Mouse (Mus musculus) adrenal gland, postnatal 25 days (tissue): ENCODE data around the gene Phox2b. TPM values are rescaled to one million over a fixed set of nuclear protein-coding genes. Genes with fewer than 3 reads are reported as not detected.
A peak's percentile ranks its signal among the peaks of the same experiment; 100 is the strongest.

Source experiments
- DNase-seq: peaks from one replicate; pipeline ENCODE4 v3.0.0; 2021; ENCODE audit warnings: mixed read lengths
- microRNA-seq, 2 experiments: library from miRNA; unstranded; fragments of <30 nt; microRNA quantifications; one replicate each; pipeline ENCODE4 v1.2.0; 2021
- total RNA-seq: library from RNA; stranded (reverse); gene quantifications from 2 replicates; pipeline ENCODE4 v1.2.3, GENCODE M21; 2021

The Phox2b gene
- total RNA-seq, 1 experiment from 2014 or later = 18.8 TPM

- DNase-seq = no peak
These were observed 7.3 kb downstream of the Phox2b start for GRCm38 (mm10) chr5:67091766-67092165.

DNA sequence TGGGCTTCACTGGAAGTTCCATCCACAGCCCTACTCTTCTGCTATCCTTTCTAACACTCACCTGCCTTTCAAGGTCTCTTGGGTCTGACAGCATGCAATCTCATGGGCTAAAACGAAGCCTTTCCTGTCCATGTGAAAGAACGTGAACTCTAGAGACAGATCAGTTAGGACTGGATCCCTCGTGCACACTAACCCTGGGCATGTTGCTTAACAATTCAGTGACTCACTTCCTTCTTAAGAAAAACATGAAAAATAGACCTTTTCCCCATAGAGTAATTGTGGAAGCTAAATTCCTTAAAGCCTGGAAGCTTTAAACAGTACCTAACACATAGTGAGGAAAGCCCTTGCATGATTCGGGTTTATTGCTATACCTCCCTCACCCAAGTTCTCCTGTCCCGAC is 8.2 kb downstream of the Phox2b start:
- DNase-seq = no peak

- no peak for DNase-seq
These were observed 16.0 kb downstream of the Phox2b start for GRCm38 (mm10) chr5:67083117-67083516.

- no peak for DNase-seq
These were observed 35.5 kb downstream of the Phox2b start for GRCm38 (mm10) chr5:67063596-67063995.

- no peak for DNase-seq
These were observed 38.6 kb downstream of the Phox2b start for GRCm38 (mm10) chr5:67060519-67060918.

GRCm38 (mm10) chr5:67057803-67058202 is 41.3 kb downstream of the Phox2b start:
- no peak for DNase-seq

DNA sequence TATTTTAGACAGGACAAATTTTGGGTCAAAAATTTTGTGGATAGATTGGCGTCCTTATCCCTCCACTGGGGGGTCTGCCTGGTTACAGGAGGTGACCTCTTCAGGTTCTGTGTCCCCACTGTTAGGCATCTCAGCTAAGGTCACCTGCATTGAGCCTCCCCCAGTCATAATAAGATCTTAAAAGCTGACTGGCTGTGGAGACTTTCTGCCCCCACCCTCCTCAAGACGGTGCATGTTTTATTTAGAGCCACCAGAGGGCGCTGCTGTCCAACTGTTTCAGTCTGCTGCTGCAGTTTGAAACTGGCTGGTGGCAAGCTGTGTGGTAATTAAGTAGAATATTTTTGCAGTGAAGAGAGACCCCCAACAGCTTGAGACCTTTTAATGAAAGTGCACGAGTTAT is 51.1 kb downstream of the Phox2b start:
- peak; percentile 28 for DNase-seq

Small RNA genes lying within 50 kb of the gene (microRNA-seq; reads per million reads assigned to microRNA genes)
- 0 reads per million in 2 experiments for gene Gm23841

Other genes with a start within 250 kb of the Phox2b start
- 128 and 130 TPM in 2 replicates for gene Tmem33, start 161.3 kb upstream of the Phox2b start, total RNA-seq
- gene Slc30a9, start 207.7 kb upstream of the Phox2b start, total RNA-seq = 96.9 and 131 TPM in 2 replicates